Comparison of ENCODE assay signal across 11 mouse cellular contexts in genomic region chr11:75016309-75016860, GRCm38 (mm10).
DNase-seq lines count a peak whose midpoint lies in the region; ATAC-seq and TF ChIP-seq lines count a peak whose summit lies in the region.
"Had no signal": no experiment of that assay in that cellular context is flagged by ENCODE, and none has a peak within 500 bp of the region (broad histone marks: within the 10 kb centered on the region; RNA-seq: fewer than 3 reads in every experiment).

No protein-coding gene starts in this region.

- no peak overlapping the region for H3K9ac ChIP-seq in heart, embryonic 14.5 days (ENCODE audit: low read length)
- H3K9ac ChIP-seq in neural tube, embryonic 13.5 days = no peak overlapping the region
- no peak overlapping the region for H3K9ac ChIP-seq in forebrain, postnatal 0 days
- H3K9ac ChIP-seq: forebrain, embryonic 12.5 days had no signal

- no peaks in the 10 kb centered on the region for H3K36me3 ChIP-seq in heart, embryonic 14.5 days (ENCODE audit: control insufficient read depth, insufficient read depth, low read length)
- no peaks in the 10 kb centered on the region for H3K36me3 ChIP-seq in neural tube, embryonic 13.5 days
- 0 out of 2 replicates have a peak, but pooled peaks cover 3% of the 10 kb centered on the region for H3K36me3 ChIP-seq in limb, embryonic 10.5 days
- H3K36me3 ChIP-seq in forebrain, postnatal 0 days (ENCODE audit: insufficient read depth) = 0 out of 2 replicates have a peak, but pooled peaks cover 3% of the 10 kb centered on the region
- H3K36me3 ChIP-seq: forebrain, embryonic 12.5 days had no signal

- no peak for ATAC-seq in heart, embryonic 14.5 days (ENCODE audit: insufficient number of reproducible peaks, insufficient read depth, low FRiP score, low read depth)
- no peak for ATAC-seq in neural tube, embryonic 13.5 days (ENCODE audit: low read depth)
- ATAC-seq in forebrain, postnatal 0 days = no peak
- ATAC-seq: midbrain, embryonic 16.5 days had no signal

- no peaks in the 10 kb centered on the region for H3K9me3 ChIP-seq in heart, embryonic 14.5 days (ENCODE audit: control insufficient read depth, low read length)
- no peaks in the 10 kb centered on the region for H3K9me3 ChIP-seq in neural tube, embryonic 13.5 days
- no peaks in the 10 kb centered on the region for H3K9me3 ChIP-seq in limb, embryonic 10.5 days (replicated peaks)
- H3K9me3 ChIP-seq in forebrain, postnatal 0 days (ENCODE audit: low read length) = no peaks in the 10 kb centered on the region
- H3K9me3 ChIP-seq: forebrain, embryonic 12.5 days had no signal

- H3K27me3 ChIP-seq in heart, embryonic 14.5 days (ENCODE audit: control insufficient read depth, insufficient read depth, low read length) = no peaks in the 10 kb centered on the region
- no peaks in the 10 kb centered on the region for H3K27me3 ChIP-seq in neural tube, embryonic 13.5 days
- no peaks in the 10 kb centered on the region for H3K27me3 ChIP-seq in limb, embryonic 10.5 days (ENCODE audit: low read depth, poor library complexity, severe bottlenecking)
- no peaks in the 10 kb centered on the region for H3K27me3 ChIP-seq in forebrain, postnatal 0 days (ENCODE audit: insufficient read depth, low read length)
- H3K27me3 ChIP-seq: forebrain, embryonic 12.5 days had no signal

- peaks cover 32 to 54% of the 10 kb centered on the region in 2 experiments for H3K4me1 ChIP-seq in heart, embryonic 14.5 days (ENCODE audit: control insufficient read depth in 2 of 2, insufficient read depth in 2 of 2, low read length in 2 of 2)
- H3K4me1 ChIP-seq in neural tube, embryonic 13.5 days (replicated peaks) = peaks cover 49% of the 10 kb centered on the region
- H3K4me1 ChIP-seq in limb, embryonic 10.5 days = peaks cover 59% of the 10 kb centered on the region
- 0 out of 2 replicates have a peak, but pooled peaks cover 16% of the 10 kb centered on the region for H3K4me1 ChIP-seq in forebrain, postnatal 0 days (ENCODE audit: insufficient read depth)

- no peak overlapping the region for H3K4me2 ChIP-seq in heart, embryonic 14.5 days (ENCODE audit: low read length)
- no peak overlapping the region for H3K4me2 ChIP-seq in neural tube, embryonic 13.5 days
- H3K4me2 ChIP-seq in forebrain, postnatal 0 days (ENCODE audit: low read depth) = no peak overlapping the region
- H3K4me2 ChIP-seq: forebrain, embryonic 12.5 days had no signal

- peak overlapping the region; percentile 62 to 98 for H3K27ac ChIP-seq in heart, embryonic 14.5 days (replicated peaks in 1 of 2; ENCODE audit: control insufficient read depth in 1 of 2, insufficient read depth in 1 of 2, low read depth in 2 of 2, low read length in 2 of 2)
- H3K27ac ChIP-seq in neural tube, embryonic 13.5 days (replicated peaks) = 0 out of 2 replicates have a peak overlapping the region, but pooled peaks have one; percentile 84
- peak overlapping the region; percentile 73; the same call in 1 of the 2 replicates for H3K27ac ChIP-seq in limb, embryonic 10.5 days
- no peak overlapping the region for H3K27ac ChIP-seq in forebrain, postnatal 0 days (ENCODE audit: low read depth, low read length)

- no peak for TF ChIP-seq CTCF in forebrain, postnatal 0 days (IDR thresholded peaks at IDR 0.05; ENCODE audit: low read depth)

- H3K4me3 ChIP-seq in heart, embryonic 14.5 days (ENCODE audit: control insufficient read depth in 1 of 2, insufficient read depth in 1 of 2, low read depth in 1 of 2, low read length in 2 of 2) = no peak overlapping the region
- no peak overlapping the region for H3K4me3 ChIP-seq in neural tube, embryonic 13.5 days
- H3K4me3 ChIP-seq in limb, embryonic 10.5 days = no peak overlapping the region
- H3K4me3 ChIP-seq in forebrain, postnatal 0 days (ENCODE audit: low read depth, low read length) = no peak overlapping the region
- H3K4me3 ChIP-seq: forebrain, embryonic 12.5 days had no signal

- no peak for DNase-seq in heart, adult 9 months (ENCODE audit: low spot score in 2 of 2)
- DNase-seq in neural tube, embryonic 10.5 days (ENCODE audit: extremely low spot score, low spot score) = no peak
- no peak for DNase-seq in limb, embryonic 10.5 days (ENCODE audit: low spot score)
- DNase-seq in forebrain, postnatal 0 days = no peak
- no peak for DNase-seq in natural killer cell, adult 2 months (ENCODE audit: low spot score in 2 of 2)
- DNase-seq in layer of hippocampus, postnatal 10 days (ENCODE audit: low spot score in 2 of 2) = no peak
- DNase-seq: kidney, adult 8-10 months had no signal

- WGBS in heart, embryonic 14.5 days = 81% methylated on average over 5 of the region's 5 CpGs
- 89% methylated on average over 5 of the region's 5 CpGs for WGBS in neural tube, embryonic 13.5 days
- 94% methylated on average over 5 of the region's 5 CpGs for WGBS in limb, embryonic 10.5 days
- 87% methylated on average over 5 of the region's 5 CpGs for WGBS in forebrain, postnatal 0 days
